Mouse (Mus musculus) intestine, postnatal 0 days (tissue): Measurements from ENCODE around the gene Phf21a. TPM values are rescaled to one million over a fixed set of nuclear protein-coding genes. Genes with fewer than 3 reads are reported as not detected.

Source experiments
- ATAC-seq: fragments of 200-750 bp; cut with Nextera tagmentation; 2 replicates; pipeline ENCODE4 v1.8.0; 2017; ENCODE audit warnings: mild to moderate bottlenecking, moderate TSS enrichment, moderate library complexity
- H3K27ac ChIP-seq: fragments of 300-500 bp; sonication (generic); 2 replicates; pipeline ENCODE4 v1.5.1; 2014; ENCODE audit warnings: mild to moderate bottlenecking, low read depth, low read length, moderate library complexity
- H3K27me3 ChIP-seq: fragments of 300-500 bp; sonication (generic); replicated peaks from 2 replicates; pipeline ENCODE4 v1.6.1; 2014; ENCODE audit warnings: low read length, mixed read lengths; ENCODE audit not compliant: control insufficient read depth, insufficient read depth
- H3K36me3 ChIP-seq: fragments of 300-500 bp; sonication (generic); 2 replicates; pipeline ENCODE4 v1.6.1; 2014; ENCODE audit warnings: mild to moderate bottlenecking, moderate library complexity; ENCODE audit not compliant: control insufficient read depth, insufficient read depth
- H3K4me1 ChIP-seq: fragments of 300-500 bp; sonication (generic); replicated peaks from 2 replicates; pipeline ENCODE4 v1.6.1; 2014; ENCODE audit warnings: antibody characterized with exemption, low read length, mixed read lengths; ENCODE audit not compliant: control insufficient read depth, insufficient read depth
- H3K4me2 ChIP-seq: fragments of 300-500 bp; sonication (generic); replicated peaks from 2 replicates; pipeline ENCODE4 v1.6.1; 2014; ENCODE audit warnings: low read depth, mild to moderate bottlenecking, moderate library complexity
- H3K4me3 ChIP-seq: fragments of 300-500 bp; sonication (generic); 2 replicates; pipeline ENCODE4 v1.5.1; 2014; ENCODE audit warnings: low read depth, low read length
- H3K9ac ChIP-seq: fragments of 300-500 bp; sonication (generic); 2 replicates; pipeline ENCODE4 v1.6.1; 2014; ENCODE audit warnings: mild to moderate bottlenecking, low read depth, low read length
- H3K9me3 ChIP-seq: fragments of 300-500 bp; sonication (generic); 2 replicates; pipeline ENCODE4 v1.6.1; 2016; ENCODE audit warnings: mixed run types; ENCODE audit not compliant: control insufficient read depth
- CTCF ChIP-seq: sonication (generic); IDR thresholded peaks from 2 replicates; pipeline ENCODE4 v1.5.1; 2016; ENCODE audit warnings: low read depth, mild to moderate bottlenecking, control low read depth, antibody characterized with exemption, moderate library complexity
- WGBS: fragments of 180-500 bp; shearing (Covaris S2); extraction: QIAGEN DNeasy Blood & Tissue Kit; methylation state at CpG from one replicate; pipeline ENCODE4 v1.1.7; 2014; 5-methylcytosine and 5-hydroxymethylcytosine counted together
- polyA plus RNA-seq: library from polyadenylated mRNA; unstranded; fragments of >200 nt; fragmentation: Nextera tagmentation; extraction: Ambion mirVana; gene quantifications from 2 replicates; pipeline ENCODE4 v1.2.1, GENCODE M21; 2015

The Phf21a gene
- polyA plus RNA-seq, 1 experiment from 2014 or later = 7.4 TPM

GRCm38 (mm10) chr2:92185766-92186450 is 93.0 kb downstream of the Phf21a start:
- TF ChIP-seq CTCF = no peak
- ATAC-seq = no peak
- 0 out of 2 replicates have a peak, but pooled peaks cover under 1% of the 10 kb centered on the region for H3K4me1 ChIP-seq
- H3K36me3 ChIP-seq = no peaks in the 10 kb centered on the region
- H3K4me3 ChIP-seq = peak overlapping the region; percentile 90
- 15% methylated on average over 11 of the region's 11 CpGs for WGBS
- no peaks in the 10 kb centered on the region for H3K27me3 ChIP-seq
- H3K4me2 ChIP-seq = peak overlapping the region; percentile 95
- H3K27ac ChIP-seq = peak overlapping the region; percentile 94
- H3K9ac ChIP-seq = peak overlapping the region; percentile 87
- no peaks in the 10 kb centered on the region for H3K9me3 ChIP-seq

- no peak overlapping the region for H3K27ac ChIP-seq
- H3K9ac ChIP-seq = no peak overlapping the region
- no peak for ATAC-seq
- H3K36me3 ChIP-seq = no peaks in the 10 kb centered on the region
- peak; percentile 37 for TF ChIP-seq CTCF
- H3K4me1 ChIP-seq = 0 out of 2 replicates have a peak, but pooled peaks cover 2% of the 10 kb centered on the region
- 76% methylated on average over 6 of the region's 6 CpGs for WGBS
- H3K4me2 ChIP-seq = peak overlapping the region; percentile 95; the same call in 1 of the 2 replicates
- H3K9me3 ChIP-seq = no peaks in the 10 kb centered on the region
- H3K27me3 ChIP-seq = no peaks in the 10 kb centered on the region
- H3K4me3 ChIP-seq = no peak overlapping the region
These were observed 94.1 kb downstream of the Phf21a start for GRCm38 (mm10) chr2:92187061-92187460.

GRCm38 (mm10) chr2:92188744-92189143 is 95.8 kb downstream of the Phf21a start:
- no peak overlapping the region; the same call in 1 of the 2 replicates for H3K4me2 ChIP-seq
- no peak overlapping the region for H3K9ac ChIP-seq
- H3K4me3 ChIP-seq = no peak overlapping the region
- ATAC-seq = no peak
- no peak for TF ChIP-seq CTCF
- no peaks in the 10 kb centered on the region for H3K36me3 ChIP-seq
- 54% methylated on average over 3 of the region's 3 CpGs for WGBS
- 0 out of 2 replicates have a peak, but pooled peaks cover 2% of the 10 kb centered on the region for H3K4me1 ChIP-seq
- no peaks in the 10 kb centered on the region for H3K27me3 ChIP-seq
- H3K27ac ChIP-seq = no peak overlapping the region
- H3K9me3 ChIP-seq = no peaks in the 10 kb centered on the region

- 53% methylated on average over 5 of the region's 5 CpGs for WGBS
- no peak for TF ChIP-seq CTCF
- Histone ChIP-seq H3K27me3 (no peaks in the 10 kb centered on the region), H3K4me2 (no peak overlapping the region), H3K9me3 (no peaks in the 10 kb centered on the region), H3K4me3 (no peak overlapping the region), H3K9ac (no peak overlapping the region), H3K36me3 (no peaks in the 10 kb centered on the region), H3K27ac (no peak overlapping the region), H3K4me1 (0 out of 2 replicates have a peak, but pooled peaks cover 2% of the 10 kb centered on the region)
- ATAC-seq = no peak
These were observed 98.0 kb downstream of the Phf21a start for GRCm38 (mm10) chr2:92190960-92191359.

- H3K36me3 ChIP-seq = no peaks in the 10 kb centered on the region
- 76% methylated on average over 5 of the region's 5 CpGs for WGBS
- H3K9me3 ChIP-seq = no peaks in the 10 kb centered on the region
- no peak overlapping the region for H3K4me3 ChIP-seq
- 0 out of 2 replicates have a peak, but pooled peaks cover 2% of the 10 kb centered on the region for H3K4me1 ChIP-seq
- H3K4me2 ChIP-seq = no peak overlapping the region
- no peak overlapping the region for H3K27ac ChIP-seq
- H3K9ac ChIP-seq = no peak overlapping the region
- ATAC-seq = no peak
- no peaks in the 10 kb centered on the region for H3K27me3 ChIP-seq
- no peak; the same call in 1 of the 2 replicates for TF ChIP-seq CTCF
These were observed 99.1 kb downstream of the Phf21a start for GRCm38 (mm10) chr2:92191826-92192581.

GRCm38 (mm10) chr2:92198126-92198525 is 105.2 kb downstream of the Phf21a start:
- TF ChIP-seq CTCF = no peak
- Histone ChIP-seq H3K36me3 (no peaks in the 10 kb centered on the region), H3K4me3 (no peak overlapping the region), H3K9me3 (no peaks in the 10 kb centered on the region), H3K27ac (no peak overlapping the region), H3K9ac (no peak overlapping the region), H3K27me3 (no peaks in the 10 kb centered on the region), H3K4me1 (no peaks in the 10 kb centered on the region), H3K4me2 (no peak overlapping the region)
- ATAC-seq = no peak
- WGBS = 57% methylated on average over 6 of the region's 6 CpGs
